Mouse (Mus musculus) CH12F3 (cell line): ENCODE results near the gene Prelid3b.

Experiments used
- in situ Hi-C: fragments of 300-500 bp; cut with MboI; formaldehyde crosslinking; loops from 2 replicates; pipeline ENCODE4 v1.14.3; 2020; ENCODE audit warnings: low sequenced_read_pairs

The Prelid3b gene

DNA sequence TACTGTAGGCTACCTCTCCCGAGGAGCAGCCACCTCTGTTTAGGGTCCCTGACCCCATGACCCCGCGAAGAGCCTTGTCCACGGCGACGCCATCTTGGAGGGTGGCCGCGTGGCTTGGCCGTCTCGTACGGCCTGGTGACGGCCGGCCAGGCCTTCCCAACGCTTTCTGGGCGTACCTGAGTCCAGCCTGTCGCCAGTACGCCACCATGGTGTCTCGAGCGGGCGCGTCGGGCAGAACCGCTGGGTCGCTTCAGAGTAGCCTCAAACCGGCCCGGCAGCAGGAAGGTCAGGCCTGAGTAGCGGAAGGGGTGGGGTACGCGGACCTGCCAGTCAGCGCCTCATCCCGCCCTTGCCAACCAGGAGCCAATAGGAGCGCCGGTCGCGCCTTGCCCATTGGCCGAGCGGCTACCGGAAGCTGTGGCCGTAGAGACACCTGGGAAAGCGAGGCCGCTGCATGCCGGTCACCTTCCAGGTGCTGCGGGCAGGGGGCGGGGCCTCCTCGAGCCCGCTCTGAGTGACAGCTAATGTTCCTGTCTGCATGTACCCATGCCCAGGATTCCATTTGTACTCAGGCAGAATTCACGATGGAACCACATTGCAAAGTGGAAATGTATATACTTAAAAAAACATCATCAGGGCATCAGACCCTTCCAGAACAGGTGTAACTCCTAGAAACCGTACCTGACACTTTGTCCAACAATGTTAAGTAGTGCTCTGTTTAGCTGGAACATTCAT, 8.9 kb downstream of the Prelid3b start, which contains the start of gene Atp5e:
Atp5e (minus strand) TSS at position 317 of the 735 bp plus-strand sequence.
- in situ Hi-C loops, result no loop called here

DNA sequence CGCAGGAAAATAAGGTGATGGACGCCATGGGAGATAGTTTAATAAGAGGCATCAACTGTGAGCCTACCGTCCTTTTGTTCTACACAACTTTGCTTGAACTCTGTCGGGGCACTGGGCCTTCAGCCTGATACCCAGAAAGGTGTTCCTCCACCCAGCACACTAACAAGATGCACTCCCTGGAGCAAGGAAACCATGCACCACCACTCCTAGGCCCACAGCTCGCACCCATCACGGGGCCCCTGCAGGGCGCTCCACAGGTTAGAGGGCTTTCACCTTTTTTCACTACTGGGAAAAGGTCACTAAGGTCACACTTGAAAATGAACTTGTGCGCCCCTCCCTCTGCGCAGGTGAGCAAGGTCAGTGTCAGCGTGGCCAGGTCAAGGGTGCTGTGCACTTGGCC, 9.5 kb downstream of the Prelid3b start:
- in situ Hi-C loops, result no loop called here

DNA sequence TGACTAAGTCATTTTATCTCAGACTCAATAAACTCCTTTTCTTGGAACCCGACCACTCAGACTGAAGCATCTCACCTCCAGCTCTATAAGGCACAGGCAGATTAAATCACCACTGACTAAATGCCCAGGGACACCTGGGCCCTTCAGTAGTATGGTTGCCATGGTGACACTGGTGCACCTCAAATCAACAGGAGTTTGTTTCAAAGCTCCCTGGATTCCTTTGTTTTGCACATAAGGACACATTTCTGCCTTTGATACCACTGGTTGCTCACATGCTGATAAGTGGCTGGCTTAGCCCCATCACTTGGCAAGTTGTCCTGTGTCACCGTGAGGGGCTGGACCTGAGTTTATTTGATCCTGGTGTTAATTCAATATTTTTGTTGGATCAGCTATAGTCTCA, 13.5 kb downstream of the Prelid3b start:
- in situ Hi-C loops, result no loop called here

DNA sequence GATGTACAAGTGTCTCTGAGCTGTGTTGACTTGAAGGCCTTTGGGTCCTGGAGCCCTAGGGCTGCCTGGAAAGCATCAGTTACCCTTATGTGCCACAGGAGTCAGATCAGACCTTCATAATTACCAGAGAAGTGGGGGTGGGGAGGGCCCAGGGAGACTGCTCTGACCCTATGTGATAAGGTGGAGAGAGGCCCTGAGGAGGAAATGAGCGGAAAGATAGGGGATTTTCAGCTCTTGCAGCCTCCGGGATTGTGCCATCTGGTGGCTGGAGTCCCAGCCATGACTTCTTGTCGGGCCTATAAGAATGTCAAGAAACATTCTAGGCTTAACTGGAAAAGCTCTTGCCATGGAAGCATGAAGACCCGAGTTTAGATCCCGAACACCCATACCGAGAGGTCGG, 19.2 kb downstream of the Prelid3b start:
- in situ Hi-C loops, result no loop called here

DNA sequence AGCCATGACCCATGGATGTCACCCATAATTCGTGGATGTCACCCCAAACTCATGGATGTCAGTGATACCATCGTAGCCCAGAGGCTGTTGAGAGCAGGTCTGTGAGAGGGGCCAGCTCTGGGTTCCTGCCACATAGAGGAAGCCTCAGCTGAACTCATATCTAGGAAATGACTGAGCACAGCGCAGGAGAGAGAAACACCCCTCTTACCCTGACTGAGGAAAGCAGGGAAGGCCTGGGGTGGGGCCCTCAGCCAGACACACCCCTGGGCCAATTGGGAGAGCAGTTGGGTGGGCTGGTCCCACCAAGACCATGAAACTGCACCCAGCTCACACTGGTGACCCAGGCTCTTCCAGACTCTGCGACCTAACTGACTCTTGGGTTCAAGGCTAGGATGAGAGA, 22.5 kb downstream of the Prelid3b start, which contains the start of gene Tubb1:
Tubb1 (plus strand) TSS at position 343 of the 400 bp plus-strand sequence.
- in situ Hi-C loops, result no loop called here

DNA sequence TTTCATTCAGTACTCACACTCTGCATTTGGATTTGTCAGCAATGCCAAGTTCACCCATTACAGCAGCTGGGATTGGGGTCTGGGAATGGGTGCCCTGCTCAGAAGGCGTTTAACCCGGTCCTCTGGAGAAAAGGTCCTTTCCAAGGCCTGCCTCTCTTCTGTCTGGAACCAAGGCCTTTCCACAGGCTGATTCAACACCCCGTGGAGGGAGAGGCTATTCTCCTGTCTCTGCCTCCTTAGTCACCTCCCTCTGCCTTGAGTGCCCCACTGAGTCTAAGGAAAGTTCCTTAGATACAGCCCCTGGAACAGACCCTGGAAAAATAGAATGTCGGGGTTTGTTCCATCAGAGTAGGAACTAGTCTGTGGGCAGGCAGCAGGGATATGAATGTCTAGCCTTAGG, 24.5 kb downstream of the Prelid3b start:
- in situ Hi-C loops, result no loop called here

DNA sequence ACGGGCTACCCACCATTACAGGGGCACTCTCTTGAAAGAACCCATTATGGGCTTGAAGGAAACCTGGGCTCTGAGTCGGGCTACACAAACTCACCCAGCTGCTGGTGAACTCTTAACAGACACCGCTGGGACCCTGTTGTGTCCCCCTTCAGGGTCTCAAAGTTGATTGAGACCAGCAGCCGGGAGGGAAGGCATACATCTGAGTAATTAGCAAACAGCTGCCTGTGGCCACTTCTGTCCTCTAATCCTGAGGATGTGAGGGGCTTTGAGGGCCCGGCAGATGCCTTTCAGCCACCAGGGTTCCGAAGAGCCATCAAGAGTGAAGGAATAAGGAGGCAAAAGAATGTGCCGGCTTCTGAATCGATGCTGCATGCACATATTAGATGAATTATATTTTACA, 26.0 kb downstream of the Prelid3b start:
- in situ Hi-C loops, result no loop called here

DNA sequence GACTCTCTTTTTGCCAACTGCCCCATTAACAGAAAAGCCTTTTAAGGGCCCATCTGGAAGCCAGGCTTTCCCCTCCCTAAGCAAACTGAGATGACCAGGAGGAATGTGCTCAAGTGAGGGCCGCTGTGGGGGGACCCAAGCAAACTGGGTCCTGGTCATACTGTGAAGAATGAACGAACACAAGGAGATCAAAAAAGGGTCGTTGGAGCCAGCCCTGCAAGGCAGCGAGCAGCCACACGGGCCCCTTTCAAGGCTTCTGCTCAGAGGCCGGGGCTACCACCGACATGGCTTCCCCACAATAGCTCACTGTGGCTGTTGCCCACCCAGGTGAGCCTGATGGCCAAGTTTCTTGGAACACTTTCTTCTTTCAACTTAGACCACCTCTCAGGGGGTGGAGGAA, 26.4 kb downstream of the Prelid3b start:
- in situ Hi-C loops, result no loop called here

DNA sequence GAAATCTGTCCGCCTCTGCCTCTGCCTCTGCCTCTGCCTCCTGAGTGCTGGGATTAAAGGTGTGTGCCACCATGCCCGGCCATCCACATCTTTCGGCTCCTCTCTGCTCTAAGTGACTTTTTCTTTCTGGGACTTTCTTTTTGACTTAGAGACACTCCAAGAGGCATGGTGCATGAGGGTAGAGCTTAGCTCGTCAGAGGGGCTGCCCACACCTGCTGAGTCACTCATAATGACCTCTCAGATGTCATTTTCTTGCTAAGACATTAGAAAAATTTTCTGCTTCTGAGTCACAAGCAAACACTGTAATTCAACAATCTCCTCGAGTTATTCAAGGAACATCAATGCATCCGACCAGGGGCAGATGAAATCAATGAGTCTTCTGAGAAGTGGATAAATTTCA, 27.9 kb downstream of the Prelid3b start:
- in situ Hi-C loops, result no loop called here

DNA sequence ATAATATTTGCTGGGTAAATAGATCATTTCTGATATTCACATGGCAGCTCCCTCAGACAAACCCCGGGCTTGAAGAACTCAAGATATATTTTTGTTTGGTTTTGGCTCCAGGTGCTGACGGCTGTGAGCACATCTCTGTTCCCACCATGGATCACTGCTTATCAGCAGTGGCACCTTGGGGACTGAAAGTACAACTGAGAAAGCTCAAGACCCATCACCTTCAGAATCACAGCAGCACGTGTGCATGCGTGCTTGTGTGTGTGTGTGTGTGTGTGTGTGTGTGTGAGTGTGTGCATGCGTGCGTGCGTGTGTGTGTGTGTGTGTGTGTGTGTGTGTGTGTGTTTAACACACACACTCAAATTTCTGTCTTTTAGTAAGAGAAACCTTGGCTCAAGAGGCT, 28.5 kb downstream of the Prelid3b start:
- in situ Hi-C loops, result no loop called here

DNA sequence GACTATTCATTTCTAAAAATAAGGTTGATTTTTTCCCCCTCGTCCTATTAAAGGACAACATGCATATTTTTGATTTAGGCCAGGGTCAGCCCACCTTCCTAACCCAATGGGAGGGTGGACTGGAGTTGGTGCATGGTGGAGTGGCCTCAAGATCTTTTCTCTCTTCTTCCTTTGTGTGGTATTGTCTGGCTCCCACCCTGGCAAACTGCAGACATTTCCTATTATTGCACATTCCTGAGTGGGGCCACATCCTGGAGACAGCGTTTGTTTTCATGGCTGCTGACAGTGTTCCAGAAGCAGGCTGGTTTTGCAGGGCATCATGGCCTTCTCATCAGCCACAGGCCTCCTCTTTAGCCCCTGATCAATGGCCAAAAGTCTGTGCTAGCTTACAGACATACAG, 29.8 kb downstream of the Prelid3b start:
- in situ Hi-C loops, result no loop called here

DNA sequence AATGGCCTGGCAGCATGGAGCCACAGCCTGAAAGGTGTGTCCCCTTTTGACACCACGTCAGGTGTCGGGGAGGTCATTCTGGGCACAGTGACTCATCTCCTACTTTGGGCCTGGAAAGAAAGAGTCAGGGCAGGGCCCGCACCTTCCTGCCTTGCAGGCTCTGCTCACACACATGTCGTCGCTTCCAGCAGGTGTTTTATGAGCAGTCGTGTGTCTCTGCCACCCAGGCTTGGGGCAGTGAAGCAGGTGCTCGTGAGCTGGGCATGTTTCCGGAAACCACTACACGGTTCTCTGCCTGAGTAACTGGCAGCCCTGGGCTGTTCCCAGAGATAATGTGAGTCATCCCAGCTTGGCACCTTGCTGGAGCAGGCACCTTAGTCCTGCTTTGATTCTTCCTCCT, 30.4 kb downstream of the Prelid3b start:
- in situ Hi-C loops, result no loop called here

DNA sequence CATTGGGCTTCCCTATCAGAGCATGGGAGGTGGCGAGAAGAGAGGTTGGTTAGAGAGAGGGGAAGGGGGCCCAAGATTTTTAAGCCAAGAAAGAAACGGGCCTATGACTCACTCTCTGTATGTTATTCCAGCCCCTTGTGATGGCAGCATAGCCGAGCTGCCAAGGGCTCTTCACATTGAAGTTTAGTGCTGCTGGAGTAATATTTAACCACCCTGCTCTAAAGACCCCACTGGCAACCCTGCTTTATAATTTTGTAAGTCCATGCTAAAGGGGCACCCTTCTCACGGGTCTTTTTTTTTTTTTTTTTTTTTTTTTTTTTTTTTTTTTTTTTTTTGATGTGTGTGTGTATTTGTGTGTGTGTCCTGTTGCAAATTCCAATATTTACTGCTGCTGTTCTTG, 31.0 kb downstream of the Prelid3b start:
- in situ Hi-C loops, result no loop called here

DNA sequence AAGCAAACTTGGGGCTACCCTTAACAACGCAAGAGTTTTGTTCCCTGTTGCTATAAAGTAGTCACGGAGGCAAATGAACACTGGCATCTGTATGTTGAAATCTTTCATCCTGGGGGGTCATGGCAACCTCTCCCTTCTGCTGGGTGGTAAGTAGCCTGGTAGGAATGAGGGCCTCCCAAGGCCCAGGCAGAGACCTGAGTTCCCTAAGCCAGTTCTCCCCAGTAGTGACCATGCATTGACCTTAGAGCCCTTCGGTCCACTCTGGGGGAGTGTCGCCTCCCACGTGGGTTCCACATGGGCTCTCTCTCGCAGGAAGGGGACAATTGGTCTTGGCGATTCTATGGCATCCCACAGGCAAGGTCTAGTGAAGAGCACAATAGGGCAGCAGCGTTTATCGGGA, 32.9 kb downstream of the Prelid3b start:
- in situ Hi-C loops, result no loop called here

DNA sequence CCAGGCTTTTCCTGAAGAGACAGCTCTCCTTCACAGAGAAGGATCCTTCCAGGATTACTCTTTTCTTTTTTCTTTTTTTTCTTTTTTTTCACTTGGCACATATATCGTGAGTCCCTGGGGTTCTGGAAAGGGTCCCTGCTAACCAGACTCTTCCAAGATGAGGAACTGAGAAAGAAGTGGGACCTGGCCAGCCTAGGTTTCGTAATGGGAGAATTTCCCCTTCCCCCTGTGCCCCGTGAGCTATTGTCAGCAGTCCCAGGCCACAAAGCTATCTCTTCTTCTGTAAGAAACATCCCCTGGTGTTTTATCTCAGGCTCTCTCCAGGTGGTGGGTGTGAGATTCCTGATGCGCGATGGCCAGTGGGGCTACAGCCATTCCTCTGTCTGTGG, 33.4 kb downstream of the Prelid3b start:
- in situ Hi-C loops, result no loop called here

DNA sequence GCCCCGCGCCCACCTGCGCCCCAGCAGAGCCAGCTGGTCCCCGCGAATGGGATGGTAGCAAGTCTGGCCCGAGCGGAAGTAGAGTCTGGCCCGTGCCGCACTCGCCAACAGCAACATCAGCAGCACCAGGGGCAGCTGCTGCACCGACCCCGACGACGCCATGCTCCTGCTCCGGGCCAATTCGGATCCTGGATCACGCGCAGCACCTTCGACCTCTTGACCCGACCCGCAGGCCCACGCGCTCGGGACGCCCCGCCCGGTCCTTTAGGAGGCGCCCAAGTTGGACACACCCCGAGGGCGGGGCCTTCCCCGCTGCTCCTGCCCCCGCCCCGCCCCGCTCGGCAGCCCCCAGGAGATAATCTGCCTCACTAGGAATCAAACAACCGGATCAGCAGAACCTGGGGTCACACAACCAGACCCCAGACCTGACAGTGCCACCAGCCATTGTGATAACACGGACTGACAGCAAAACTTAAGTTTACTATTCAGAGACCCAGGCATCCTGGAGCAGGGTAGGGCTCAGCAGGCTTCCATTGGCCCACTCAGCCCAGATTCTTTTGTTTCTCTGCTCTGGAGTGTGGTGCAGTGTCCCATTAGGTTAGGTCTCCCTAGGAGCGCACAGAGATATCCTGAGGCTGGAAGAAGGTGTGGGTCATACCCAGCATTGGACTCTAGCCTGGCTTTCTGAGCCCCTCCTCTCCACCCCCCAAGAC, 34.0 kb downstream of the Prelid3b start, which contains the start of gene Ctsz:
Ctsz (minus strand) TSS at position 303 of the 713 bp plus-strand sequence.
- in situ Hi-C loops, result no loop called here

DNA sequence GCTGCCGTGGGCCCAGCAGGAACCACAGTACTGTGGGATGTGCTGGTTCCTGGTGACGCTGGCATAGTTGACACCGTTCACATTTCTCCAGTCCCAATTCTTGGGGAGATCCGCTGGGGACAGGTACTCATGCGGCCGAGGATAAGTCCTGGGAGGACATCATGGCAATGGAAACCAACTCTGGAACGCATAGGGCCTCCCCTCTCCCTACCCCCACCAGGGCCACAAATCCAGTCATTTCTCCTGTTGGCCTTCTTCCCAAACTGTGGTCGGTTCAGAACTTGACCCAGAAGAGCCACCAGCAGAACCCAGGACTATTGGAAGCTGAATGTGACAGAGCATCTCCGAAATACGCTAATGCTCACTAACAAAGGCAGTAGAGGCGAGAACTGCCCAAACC, 34.7 kb downstream of the Prelid3b start:
- in situ Hi-C loops, result no loop called here

DNA sequence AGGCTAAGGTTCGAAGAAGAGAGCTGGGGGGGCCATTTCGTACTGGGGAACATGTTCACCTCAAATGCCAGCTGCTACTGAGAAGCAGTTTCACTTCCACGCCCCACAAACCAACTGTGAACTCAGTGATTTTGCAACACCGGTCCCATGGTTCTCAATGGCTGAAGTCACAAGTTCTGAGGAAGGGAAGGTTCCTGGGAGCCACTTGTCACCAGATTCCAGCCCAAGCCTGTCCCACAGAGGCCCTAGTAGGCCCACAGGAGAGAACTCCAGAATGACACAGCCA, 35.2 kb downstream of the Prelid3b start:
- in situ Hi-C loops, result no loop called here

DNA sequence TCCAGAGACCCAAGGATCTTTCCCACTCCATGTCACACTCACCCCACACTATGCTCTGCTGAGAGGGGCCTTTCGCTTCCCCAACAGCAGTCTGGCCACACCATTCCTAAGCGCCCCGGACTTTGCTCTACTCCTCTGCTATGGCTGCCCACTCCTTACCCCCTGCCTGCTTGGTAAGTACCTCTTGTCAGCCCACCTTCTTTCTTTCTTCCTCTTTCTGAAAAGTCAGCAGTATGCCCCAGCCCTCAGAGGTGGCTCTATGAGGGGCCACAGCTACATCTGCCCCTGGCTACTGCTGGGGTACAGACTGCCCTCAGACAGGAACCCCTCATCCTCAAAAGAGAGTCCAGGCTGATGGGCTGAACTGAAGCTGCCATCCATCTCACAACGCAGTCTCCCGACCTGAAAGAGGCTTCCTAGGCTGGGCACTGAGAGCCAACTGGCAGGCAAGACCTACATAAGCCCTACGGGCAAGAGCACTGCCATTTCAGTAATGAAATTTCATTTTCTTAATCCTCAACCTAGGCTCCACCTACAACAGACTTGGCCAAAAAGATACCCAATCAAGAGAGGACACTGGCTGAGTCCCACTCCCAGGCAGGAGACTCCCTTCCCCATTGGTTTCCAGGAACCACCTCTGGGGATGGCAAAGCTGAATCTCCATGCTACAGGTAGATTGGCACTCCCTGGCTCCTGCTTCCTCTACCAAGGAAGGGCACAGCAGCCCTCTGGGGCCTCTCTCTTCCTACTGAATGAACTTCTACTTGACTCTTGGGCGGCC, 35.8 kb downstream of the Prelid3b start:
- in situ Hi-C loops, result no loop called here

DNA sequence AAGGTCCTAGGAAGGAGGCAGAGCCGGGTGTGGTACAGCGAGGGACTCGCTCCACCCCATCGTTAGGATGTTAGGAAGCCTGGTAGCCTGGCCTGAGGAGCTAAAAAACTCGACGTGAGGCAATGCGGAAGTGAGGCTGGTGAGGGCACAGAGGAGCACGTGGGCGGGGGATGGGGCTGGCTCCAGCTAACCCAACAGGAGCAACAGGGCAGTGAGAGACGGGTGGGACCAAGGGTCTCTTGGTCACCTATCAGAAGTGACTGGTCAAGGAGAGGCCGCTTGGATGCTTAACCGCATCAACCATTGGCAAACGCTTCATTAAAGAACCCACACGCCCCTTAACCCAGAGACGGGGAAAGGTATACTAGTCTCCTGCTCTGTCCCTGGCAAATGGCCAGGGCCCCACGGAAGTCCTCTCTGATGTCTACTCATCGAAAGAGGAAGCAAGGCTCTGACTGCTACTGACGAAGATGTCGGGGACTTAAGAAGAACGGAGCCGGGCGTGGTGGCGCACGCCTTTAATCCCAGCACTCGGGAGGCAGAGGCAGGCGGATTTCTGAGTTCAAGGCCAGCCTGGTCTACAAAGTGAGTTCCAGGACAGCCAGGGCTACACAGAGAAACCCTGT, 36.7 kb downstream of the Prelid3b start:
- in situ Hi-C loops, result no loop called here

DNA sequence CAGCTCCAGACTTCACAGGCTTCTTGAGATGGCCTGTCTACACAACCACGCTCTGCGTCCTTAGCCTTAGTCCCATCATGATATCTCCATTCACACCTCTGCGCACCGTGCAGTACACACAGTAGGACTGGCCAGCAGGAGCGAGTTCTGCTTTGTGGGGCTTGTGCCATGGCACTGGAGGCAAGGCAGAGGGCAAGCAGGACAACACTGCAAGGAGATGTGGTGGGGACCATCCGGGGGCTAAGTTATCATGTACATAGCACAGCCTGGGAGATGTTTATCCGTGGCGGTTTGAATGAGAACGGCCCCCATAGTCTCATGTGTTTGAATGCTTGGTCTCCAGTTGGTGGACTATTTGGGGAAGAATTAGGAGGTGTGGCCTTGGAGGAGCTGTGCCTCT, 37.9 kb downstream of the Prelid3b start:
- in situ Hi-C loops, result no loop called here
